Mouse (Mus musculus): ENCODE measurements around the gene Elavl1.

DNA sequence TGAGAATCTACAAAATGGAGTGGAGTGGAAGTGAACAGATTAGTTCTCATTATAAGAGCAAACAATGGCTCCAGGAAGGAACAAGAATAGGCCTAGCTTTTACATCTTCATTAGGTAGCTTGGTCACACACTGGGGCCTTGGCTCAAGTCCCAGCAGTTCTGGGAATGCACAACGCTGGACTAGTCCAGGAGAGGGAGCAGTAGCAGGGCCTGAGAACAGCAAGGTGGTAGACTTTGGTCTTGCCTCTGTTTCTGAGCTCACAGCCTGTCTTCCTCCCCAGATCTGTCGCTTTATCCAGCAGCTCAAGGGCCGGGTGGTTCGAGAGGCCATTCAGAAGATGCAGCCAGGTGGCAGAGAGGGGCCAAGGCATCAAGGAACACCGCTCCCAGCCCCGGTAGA is 71.2 kb downstream of the Elavl1 start:
- no peak for TF ChIP-seq CTCF (IDR thresholded peaks at IDR 0.05; ENCODE audit: extremely low read depth, insufficient read length, insufficient replicate concordance, low read depth, low read length)
- TF ChIP-seq POLR2A (IDR thresholded peaks at IDR 0.05; ENCODE audit: low read depth, low read length) = no peak

Data from small intestine, adult 2 months (tissue).